Mouse (Mus musculus) embryonic fibroblast, embryonic 13.5 days (primary cell): Measurements from ENCODE around the gene Gm21885. TPM values are rescaled to one million over a fixed set of nuclear protein-coding genes. Genes with fewer than 3 reads are reported as not detected.

Experiments used
- H3K27ac ChIP-seq: 2 replicates; pipeline ENCODE4 v1.5.1; 2012; ENCODE audit warnings: low read length, control low read depth, inconsistent platforms; ENCODE audit not compliant: insufficient read depth
- H3K4me1 ChIP-seq: 2 replicates; pipeline ENCODE4 v1.6.1; 2011; ENCODE audit warnings: low read length; ENCODE audit not compliant: control insufficient read depth, insufficient read depth
- H3K4me3 ChIP-seq: 2 replicates; pipeline ENCODE4 v1.5.1; 2011; ENCODE audit warnings: mild to moderate bottlenecking, control low read depth, low read length; ENCODE audit not compliant: insufficient read depth
- CTCF ChIP-seq: IDR thresholded peaks from 2 replicates; pipeline ENCODE4 v1.5.1; 2011; ENCODE audit warnings: mild to moderate bottlenecking, control low read depth, low read length, moderate library complexity, borderline replicate concordance; ENCODE audit not compliant: insufficient read depth
- POLR2A ChIP-seq: IDR thresholded peaks from 2 replicates; pipeline ENCODE4 v1.6.1; 2011; ENCODE audit warnings: low read depth, mild to moderate bottlenecking, control low read depth, low read length, moderate library complexity
- polyA plus RNA-seq: library from polyadenylated mRNA; stranded (reverse); fragments of >200 nt; gene quantifications from 2 replicates; pipeline ENCODE4 v1.2.4, GENCODE M21; 2011; ENCODE audit warnings: low read depth; ENCODE audit not compliant: missing spikeins, insufficient read length

Gene Gm21885
- polyA plus RNA-seq, 1 experiment = not detected

DNA sequence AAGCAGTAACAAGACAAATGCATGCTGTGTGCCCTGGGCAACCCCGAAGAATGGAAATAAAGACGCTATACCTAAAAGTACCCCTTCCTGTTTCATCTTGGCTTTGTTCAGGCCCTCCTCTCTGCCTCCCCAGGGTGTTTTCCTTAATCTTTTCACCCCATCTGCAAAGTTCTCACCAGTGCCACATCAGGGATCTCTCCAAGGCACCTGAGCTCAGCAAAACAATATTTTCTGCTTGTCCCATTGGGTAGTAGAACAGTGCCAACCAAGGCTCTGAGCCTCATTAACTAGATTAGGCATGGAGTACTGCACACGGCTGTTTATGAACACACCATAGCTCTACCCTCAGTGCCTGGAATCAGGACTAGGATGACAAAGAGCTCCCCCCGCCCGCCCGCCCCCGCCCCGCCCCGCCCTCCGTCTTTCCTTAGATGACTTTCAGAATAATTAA, 45.3 kb downstream of the Gm21885 start:
- Histone ChIP-seq H3K4me3 (peak overlapping the region; percentile 36), H3K27ac (peak overlapping the region; percentile 80), H3K4me1 (peaks cover 24% of the 10 kb centered on the region)
- TF ChIP-seq CTCF (no peak), POLR2A (peak; percentile 62)

- Histone ChIP-seq H3K4me1 (peaks cover 19% of the 10 kb centered on the region), H3K27ac (peak within 1 kb of the TSS; percentile 87), H3K4me3 (peak within 1 kb of the TSS; percentile 64)
- TF ChIP-seq POLR2A (peak; percentile 82), CTCF (no peak)
Observed at GRCm38 (mm10) chr11:94327693-94328643, 46.3 kb downstream of the Gm21885 start, which contains the start of gene Ankrd40. TSS of gene Ankrd40 (plus strand) at chr11:94328001.

DNA sequence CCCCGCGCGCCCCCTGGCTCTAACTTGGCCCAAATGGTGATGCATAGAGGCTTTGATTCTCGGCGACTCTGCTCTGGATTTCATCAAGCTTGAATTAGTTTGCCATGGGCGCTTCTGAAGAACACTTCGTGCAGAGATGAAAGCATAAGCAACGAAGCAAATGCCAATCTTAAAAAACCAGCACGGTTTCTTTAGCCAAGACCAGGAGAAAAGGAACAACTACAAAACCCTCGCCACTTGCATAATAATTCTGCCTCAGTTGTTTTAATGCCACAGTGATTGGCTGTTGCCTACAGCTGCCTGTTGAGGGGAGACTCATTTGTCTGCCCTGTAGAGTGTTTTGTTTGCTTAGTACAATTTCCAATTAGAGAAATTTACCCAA, 47.0 kb downstream of the Gm21885 start:
- no peak for TF ChIP-seq POLR2A
- TF ChIP-seq CTCF = no peak
- H3K27ac ChIP-seq = peak overlapping the region; percentile 74
- H3K4me1 ChIP-seq = peaks cover 16% of the 10 kb centered on the region
- H3K4me3 ChIP-seq = peak overlapping the region; percentile 64

- H3K4me1 ChIP-seq = peaks cover 18% of the 10 kb centered on the region
- no peak overlapping the region for H3K27ac ChIP-seq
- H3K4me3 ChIP-seq = peak overlapping the region; percentile 64; the same call in 1 of the 2 replicates
- TF ChIP-seq CTCF = peak; percentile 42; the same call in 1 of the 2 replicates
- TF ChIP-seq POLR2A = no peak
Observed at GRCm38 (mm10) chr11:94329270-94329891, 47.7 kb downstream of the Gm21885 start.

- TF ChIP-seq CTCF (no peak), POLR2A (no peak)
- Histone ChIP-seq H3K4me1 (peaks cover 20% of the 10 kb centered on the region), H3K4me3 (no peak overlapping the region), H3K27ac (no peak overlapping the region)
Observed at GRCm38 (mm10) chr11:94330211-94330610, 48.5 kb downstream of the Gm21885 start.

- Histone ChIP-seq H3K4me1 (peaks cover 18% of the 10 kb centered on the region), H3K27ac (no peak overlapping the region), H3K4me3 (no peak overlapping the region)
- TF ChIP-seq POLR2A (no peak), CTCF (no peak)
Observed at GRCm38 (mm10) chr11:94332726-94333125, 51.1 kb downstream of the Gm21885 start.

- H3K27ac ChIP-seq = peak overlapping the region; percentile 25; the same call in 1 of the 2 replicates
Observed at GRCm38 (mm10) chr11:94334386-94334968, 52.8 kb downstream of the Gm21885 start.

More at GRCm38 (mm10) chr11:94334386-94334968, 52.8 kb downstream of the Gm21885 start:
- Histone ChIP-seq H3K4me3 (no peak overlapping the region), H3K4me1 (peaks cover 21% of the 10 kb centered on the region)
- TF ChIP-seq CTCF (no peak), POLR2A (no peak)

Other genes starting within 250 kb of the Gm21885 start
- 33.3 and 33.9 TPM in 2 replicates for gene Tob1, start 70.4 kb upstream of the Gm21885 start, polyA plus RNA-seq
- 0.28 and 1.1 TPM in 2 replicates for gene Wfikkn2, start 35.9 kb upstream of the Gm21885 start, polyA plus RNA-seq
- 75.7 and 88.2 TPM in 2 replicates for gene Luc7l3, start 40.1 kb downstream of the Gm21885 start, polyA plus RNA-seq
- gene Ankrd40, start 46.1 kb downstream of the Gm21885 start, polyA plus RNA-seq = 79.0 and 83.8 TPM in 2 replicates
- 1.9 and 3.0 TPM in 2 replicates for gene Abcc3, start 111.1 kb downstream of the Gm21885 start, polyA plus RNA-seq
- gene Cacna1g, start 192.3 kb downstream of the Gm21885 start, polyA plus RNA-seq = 31.7 and 38.9 TPM in 2 replicates
- not detected in 2 replicates for gene Spata20, start 204.3 kb downstream of the Gm21885 start, polyA plus RNA-seq
- 0.53 and 1.4 TPM in 2 replicates for gene Epn3, start 218.1 kb downstream of the Gm21885 start, polyA plus RNA-seq
- 1.6 and 2.0 TPM in 2 replicates for gene Mycbpap, start 239.9 kb downstream of the Gm21885 start, polyA plus RNA-seq